Mouse (Mus musculus) C2C12 (cell line): ENCODE results near the gene Gm20388. TPM values are rescaled to one million over a fixed set of nuclear protein-coding genes. Genes with fewer than 3 reads are reported as not detected.
A peak's percentile ranks its signal among the peaks of the same experiment; 100 is the strongest.

Experiments used
- H3K27me3 ChIP-seq: one replicate; pipeline ENCODE4 v1.6.1; 2011; ENCODE audit not compliant: control insufficient read depth, insufficient read depth, insufficient read length
- H3K36me3 ChIP-seq: one replicate; pipeline ENCODE4 v1.6.1; 2011; ENCODE audit not compliant: control insufficient read depth, insufficient read depth
- H3K4me3 ChIP-seq: one replicate; pipeline ENCODE4 v1.5.1; 2011; ENCODE audit warnings: mild to moderate bottlenecking, control low read depth; ENCODE audit not compliant: poor library complexity, insufficient read depth, severe bottlenecking
- H3K79me2 ChIP-seq: one replicate; pipeline ENCODE4 v1.6.1; 2011; ENCODE audit not compliant: control insufficient read depth, insufficient read depth
- H3K79me3 ChIP-seq: one replicate; pipeline ENCODE4 v1.6.1; 2011; ENCODE audit warnings: low read depth, control low read depth
- H3ac ChIP-seq: one replicate; pipeline ENCODE3; 2011; ENCODE audit warnings: low read depth; ENCODE audit not compliant: control insufficient read depth, insufficient read length
- CEBPB ChIP-seq: IDR thresholded peaks from one replicate; pipeline ENCODE4 v1.6.1; 2011; ENCODE audit warnings: low read depth, mild to moderate bottlenecking, control low read depth, moderate library complexity
- CTCF ChIP-seq: IDR thresholded peaks from one replicate; pipeline ENCODE4 v1.5.1; 2011; ENCODE audit not compliant: control insufficient read depth, insufficient read depth, insufficient read length
- FOSL1 ChIP-seq: IDR thresholded peaks from one replicate; pipeline ENCODE4 v1.8.0; 2011; ENCODE audit warnings: mild to moderate bottlenecking, low read length; ENCODE audit not compliant: poor library complexity, insufficient read depth, severe bottlenecking
- MAX ChIP-seq: IDR thresholded peaks from one replicate; pipeline ENCODE4 v1.6.1; 2011; ENCODE audit warnings: mild to moderate bottlenecking, control low read depth
- MYOD1 ChIP-seq: IDR thresholded peaks from one replicate; pipeline ENCODE4 v1.6.1; 2011; ENCODE audit warnings: low read depth; ENCODE audit not compliant: control insufficient read depth, insufficient read length
- MYOG ChIP-seq: IDR thresholded peaks from one replicate; pipeline ENCODE4 v1.6.1; 2011; ENCODE audit not compliant: control insufficient read depth, insufficient read length; ENCODE audit errors: extremely low read depth
- USF1 ChIP-seq: IDR thresholded peaks from one replicate; pipeline ENCODE4 v1.6.1; 2011; ENCODE audit warnings: low read depth, mild to moderate bottlenecking, control low read depth, moderate library complexity
- polyA plus RNA-seq: library from polyadenylated mRNA; unstranded; fragments of >200 nt; fragmentation: generic; extraction: Trizol; gene quantifications from one replicate; pipeline ENCODE4 v1.2.1, GENCODE M21; 2012; ENCODE audit warnings: missing spikeins

Gene Gm20388
- polyA plus RNA-seq, 1 experiment, result 15.0 TPM

GRCm38 (mm10) chr8:121192451-121192850 is 1281.8 kb downstream of the Gm20388 start:
- no peaks in the 10 kb centered on the region for H3K36me3 ChIP-seq
- no peaks in the 10 kb centered on the region for H3K27me3 ChIP-seq
- no peak overlapping the region for H3K4me3 ChIP-seq
- no peak overlapping the region for H3ac ChIP-seq
- H3K79me2 ChIP-seq, result peaks cover 3% of the 10 kb centered on the region
- TF ChIP-seq FOSL1, result no peak
- no peak for TF ChIP-seq MYOD1
- no peak for TF ChIP-seq USF1
- no peak for TF ChIP-seq MYOG
- no peak for TF ChIP-seq CTCF
- TF ChIP-seq MAX, result no peak
- no peak for TF ChIP-seq CEBPB
- no peaks in the 10 kb centered on the region for H3K79me3 ChIP-seq

- no peaks in the 10 kb centered on the region for H3K27me3 ChIP-seq
- no peaks in the 10 kb centered on the region for H3K36me3 ChIP-seq
- no peak for TF ChIP-seq CEBPB
- peak; percentile 60 for TF ChIP-seq MAX
- TF ChIP-seq FOSL1, result peak; percentile 76
- no peak for TF ChIP-seq USF1
- TF ChIP-seq MYOG, result no peak
- no peak for TF ChIP-seq MYOD1
- no peak for TF ChIP-seq CTCF
- H3K79me3 ChIP-seq, result no peaks in the 10 kb centered on the region
- peaks cover 12% of the 10 kb centered on the region for H3K79me2 ChIP-seq
- no peak overlapping the region for H3K4me3 ChIP-seq
- no peak overlapping the region for H3ac ChIP-seq
Measured at GRCm38 (mm10) chr8:121195970-121196369, 1285.3 kb downstream of the Gm20388 start.

- TF ChIP-seq MAX (peak; percentile 21), MYOG (no peak), FOSL1 (no peak), MYOD1 (peak; percentile 70), USF1 (no peak), CTCF (no peak), CEBPB (no peak)
- no peaks in the 10 kb centered on the region for H3K27me3 ChIP-seq
Measured at GRCm38 (mm10) chr8:121196726-121197668, 1286.4 kb downstream of the Gm20388 start.

GRCm38 (mm10) chr8:121200069-121200468 is 1289.4 kb downstream of the Gm20388 start:
- Histone ChIP-seq H3ac (no peak overlapping the region), H3K4me3 (no peak overlapping the region), H3K79me2 (peaks cover 12% of the 10 kb centered on the region), H3K79me3 (no peaks in the 10 kb centered on the region), H3K27me3 (no peaks in the 10 kb centered on the region), H3K36me3 (no peaks in the 10 kb centered on the region)
- TF ChIP-seq MAX (no peak), CEBPB (no peak), MYOG (no peak), MYOD1 (no peak), USF1 (no peak), FOSL1 (no peak), CTCF (no peak)

More at GRCm38 (mm10) chr8:121196726-121197668, 1286.4 kb downstream of the Gm20388 start:
- Histone ChIP-seq H3K79me3 (no peaks in the 10 kb centered on the region), H3K36me3 (no peaks in the 10 kb centered on the region), H3K4me3 (peak overlapping the region; percentile 21), H3ac (peak overlapping the region; percentile 91), H3K79me2 (peaks cover 12% of the 10 kb centered on the region)

- TF ChIP-seq USF1, result no peak
- TF ChIP-seq MYOG, result no peak
- TF ChIP-seq CEBPB, result no peak
- TF ChIP-seq MAX, result no peak
- no peak for TF ChIP-seq CTCF
- no peak for TF ChIP-seq MYOD1
- TF ChIP-seq FOSL1, result no peak
- H3K4me3 ChIP-seq, result no peak overlapping the region
Measured at GRCm38 (mm10) chr8:121200979-121201378, 1290.3 kb downstream of the Gm20388 start.

More at GRCm38 (mm10) chr8:121200979-121201378, 1290.3 kb downstream of the Gm20388 start:
- H3ac ChIP-seq, result no peak overlapping the region
- H3K79me3 ChIP-seq, result no peaks in the 10 kb centered on the region
- no peaks in the 10 kb centered on the region for H3K27me3 ChIP-seq
- H3K36me3 ChIP-seq, result no peaks in the 10 kb centered on the region
- H3K79me2 ChIP-seq, result peaks cover 12% of the 10 kb centered on the region
